Mouse (Mus musculus): ENCODE results near the gene Rrm1. TPM values are rescaled to one million over a fixed set of nuclear protein-coding genes. Genes with fewer than 3 reads are reported as not detected.
A peak's percentile ranks its signal among the peaks of the same experiment; 100 is the strongest.

The Rrm1 gene
- polyA plus RNA-seq, 1 experiment from 2014 or later: 20.7 TPM

- no peak for TF ChIP-seq CTCF (IDR thresholded peaks at IDR 0.05)
- no peak for TF ChIP-seq EP300 (IDR thresholded peaks at IDR 0.05)
- H3K9ac ChIP-seq (replicated peaks; ENCODE audit: low read depth): no peak overlapping the region
- H3K27ac ChIP-seq (ENCODE audit: low read length): no peak overlapping the region
- no peak for DNase-seq (ENCODE audit: low spot score)
- ATAC-seq: no peak
- 87% methylated on average over 8 of the region's 8 CpGs for WGBS
- no peaks in the 10 kb centered on the region for H3K4me1 ChIP-seq (ENCODE audit: insufficient read depth, low read depth, low read length)
- H3K27me3 ChIP-seq (replicated peaks; ENCODE audit: insufficient read depth, low read length): no peaks in the 10 kb centered on the region
- H3K4me3 ChIP-seq (ENCODE audit: low read depth, low read length): no peak overlapping the region
- no peaks in the 10 kb centered on the region for H3K9me3 ChIP-seq (ENCODE audit: low read length)
- no peak overlapping the region for H3K4me2 ChIP-seq (replicated peaks; ENCODE audit: low read depth, low read length)
- H3K36me3 ChIP-seq (ENCODE audit: insufficient read depth, low read length): peaks cover 21% of the 10 kb centered on the region; the same call in 1 of the 2 replicates
These were observed 26.1 kb downstream of the Rrm1 start for GRCm38 (mm10) chr7:102467566-102467965.

GRCm38 (mm10) chr7:102472675-102473074 lies 31.2 kb downstream of the Rrm1 start:
- no peaks in the 10 kb centered on the region for H3K4me1 ChIP-seq (ENCODE audit: insufficient read depth, low read depth, low read length)
- 64% methylated on average over 5 of the region's 5 CpGs for WGBS

DNA sequence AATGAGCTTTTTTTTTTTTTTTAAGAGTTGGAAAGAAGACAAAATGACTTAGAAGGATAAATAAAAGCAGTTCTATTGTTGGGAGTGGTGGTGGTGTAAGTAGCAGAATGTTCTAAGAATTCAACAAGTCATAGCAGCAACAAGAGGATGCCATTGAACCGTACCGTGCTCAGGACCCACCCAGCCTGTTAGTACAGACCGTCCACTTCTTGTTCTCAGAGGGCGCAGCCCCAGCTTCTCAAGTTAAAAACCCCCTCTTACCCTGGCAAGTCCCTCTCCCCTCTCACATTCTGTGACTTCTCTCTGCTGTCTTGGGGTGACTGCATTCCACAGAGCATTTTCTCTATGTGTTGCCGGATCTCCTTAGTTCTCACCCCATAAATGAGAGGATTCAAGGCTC lies 35.1 kb downstream of the Rrm1 start:
- Histone ChIP-seq H3K4me3 (ENCODE audit: low read depth, low read length) (no peak overlapping the region), H3K9ac (replicated peaks; ENCODE audit: low read depth) (no peak overlapping the region), H3K9me3 (ENCODE audit: low read length) (no peaks in the 10 kb centered on the region), H3K27me3 (replicated peaks; ENCODE audit: insufficient read depth, low read length) (no peaks in the 10 kb centered on the region), H3K4me1 (ENCODE audit: insufficient read depth, low read depth, low read length) (peaks cover 11% of the 10 kb centered on the region), H3K27ac (ENCODE audit: low read length) (no peak overlapping the region), H3K36me3 (ENCODE audit: insufficient read depth, low read length) (no peaks in the 10 kb centered on the region), H3K4me2 (replicated peaks; ENCODE audit: low read depth, low read length) (no peak overlapping the region)
- WGBS: 81% methylated on average over 5 of the region's 5 CpGs
- ATAC-seq (peak; percentile 53; the same call in 1 of the 2 replicates), DNase-seq (ENCODE audit: low spot score) (no peak)
- TF ChIP-seq CTCF (IDR thresholded peaks at IDR 0.05) (no peak), EP300 (IDR thresholded peaks at IDR 0.05) (peak; percentile 64)

More at GRCm38 (mm10) chr7:102472675-102473074, 31.2 kb downstream of the Rrm1 start:
- DNase-seq (ENCODE audit: low spot score) (no peak), ATAC-seq (no peak)
- TF ChIP-seq EP300 (IDR thresholded peaks at IDR 0.05) (no peak), CTCF (IDR thresholded peaks at IDR 0.05) (no peak)
- no peak overlapping the region for H3K27ac ChIP-seq (ENCODE audit: low read length)
- no peak overlapping the region for H3K9ac ChIP-seq (replicated peaks; ENCODE audit: low read depth)
- H3K4me3 ChIP-seq (ENCODE audit: low read depth, low read length): no peak overlapping the region
- H3K9me3 ChIP-seq (ENCODE audit: low read length): no peaks in the 10 kb centered on the region
- H3K36me3 ChIP-seq (ENCODE audit: insufficient read depth, low read length): no peaks in the 10 kb centered on the region
- no peaks in the 10 kb centered on the region for H3K27me3 ChIP-seq (replicated peaks; ENCODE audit: insufficient read depth, low read length)
- no peak overlapping the region for H3K4me2 ChIP-seq (replicated peaks; ENCODE audit: low read depth, low read length)

DNA sequence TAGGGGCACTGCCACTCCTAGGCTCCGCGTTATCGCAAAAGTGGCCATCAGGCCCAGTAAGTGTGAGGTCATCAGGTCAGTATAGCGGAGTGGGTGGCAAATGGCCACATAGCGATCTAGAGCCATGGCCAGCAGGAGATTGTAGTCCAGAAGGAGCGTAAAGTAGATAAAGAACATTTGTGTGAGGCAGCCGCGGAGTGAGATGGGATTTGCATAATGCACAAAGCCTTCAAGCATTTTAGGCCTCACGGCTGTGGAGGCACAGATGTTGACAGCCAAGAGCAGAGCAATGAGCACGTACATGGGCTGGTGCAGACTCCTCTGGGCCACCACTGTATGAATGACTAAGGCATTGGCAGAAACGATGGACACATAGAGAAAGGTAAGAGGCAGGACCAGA lies 35.9 kb downstream of the Rrm1 start:
- WGBS: 84% methylated on average over 11 of the region's 11 CpGs
- no peak overlapping the region for H3K4me2 ChIP-seq (replicated peaks; ENCODE audit: low read depth, low read length)
- peaks cover 11% of the 10 kb centered on the region for H3K4me1 ChIP-seq (ENCODE audit: insufficient read depth, low read depth, low read length)
- no peaks in the 10 kb centered on the region for H3K9me3 ChIP-seq (ENCODE audit: low read length)
- no peak for ATAC-seq
- H3K27ac ChIP-seq (ENCODE audit: low read length): no peak overlapping the region
- TF ChIP-seq EP300 (IDR thresholded peaks at IDR 0.05) (no peak), CTCF (IDR thresholded peaks at IDR 0.05) (no peak)
- no peak overlapping the region for H3K9ac ChIP-seq (replicated peaks; ENCODE audit: low read depth)
- no peak overlapping the region for H3K4me3 ChIP-seq (ENCODE audit: low read depth, low read length)
- no peak for DNase-seq (ENCODE audit: low spot score)
- H3K27me3 ChIP-seq (replicated peaks; ENCODE audit: insufficient read depth, low read length): no peaks in the 10 kb centered on the region
- H3K36me3 ChIP-seq (ENCODE audit: insufficient read depth, low read length): no peaks in the 10 kb centered on the region

DNA sequence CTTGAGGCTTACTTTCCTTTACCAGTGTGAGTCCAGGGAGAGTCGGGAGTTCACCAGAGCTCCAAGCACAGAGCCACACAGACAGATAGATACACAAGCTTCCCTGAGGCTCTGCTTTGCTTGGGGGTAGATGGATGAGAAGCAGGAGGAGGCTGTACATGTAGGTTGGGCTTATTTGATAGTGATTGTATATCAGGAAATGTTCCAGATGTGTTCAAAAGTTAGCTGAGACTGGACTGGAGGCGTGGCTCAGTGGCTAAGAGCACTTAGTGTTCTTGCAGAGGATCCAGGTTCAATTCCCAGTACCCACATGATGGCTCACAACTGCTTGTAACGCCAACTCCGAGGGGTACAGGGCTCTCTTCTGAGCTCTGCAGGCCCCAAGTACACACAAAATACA lies 36.9 kb downstream of the Rrm1 start:
- Histone ChIP-seq H3K27me3 (replicated peaks; ENCODE audit: insufficient read depth, low read length) (no peaks in the 10 kb centered on the region), H3K4me3 (ENCODE audit: low read depth, low read length) (no peak overlapping the region), H3K9me3 (ENCODE audit: low read length) (no peaks in the 10 kb centered on the region), H3K4me2 (replicated peaks; ENCODE audit: low read depth, low read length) (no peak overlapping the region), H3K36me3 (ENCODE audit: insufficient read depth, low read length) (no peaks in the 10 kb centered on the region), H3K4me1 (ENCODE audit: insufficient read depth, low read depth, low read length) (peaks cover 11% of the 10 kb centered on the region), H3K27ac (ENCODE audit: low read length) (no peak overlapping the region), H3K9ac (replicated peaks; ENCODE audit: low read depth) (no peak overlapping the region)
- no peak for TF ChIP-seq CTCF (IDR thresholded peaks at IDR 0.05)
- no peak for TF ChIP-seq EP300 (IDR thresholded peaks at IDR 0.05)
- ATAC-seq (no peak), DNase-seq (ENCODE audit: low spot score) (no peak)
- WGBS: 80% methylated on average over 4 of the region's 4 CpGs

GRCm38 (mm10) chr7:102478926-102479325 lies 37.4 kb downstream of the Rrm1 start:
- Histone ChIP-seq H3K36me3 (ENCODE audit: insufficient read depth, low read length) (no peaks in the 10 kb centered on the region), H3K27ac (ENCODE audit: low read length) (no peak overlapping the region), H3K9ac (replicated peaks; ENCODE audit: low read depth) (no peak overlapping the region), H3K4me3 (ENCODE audit: low read depth, low read length) (no peak overlapping the region), H3K9me3 (ENCODE audit: low read length) (no peaks in the 10 kb centered on the region), H3K27me3 (replicated peaks; ENCODE audit: insufficient read depth, low read length) (no peaks in the 10 kb centered on the region), H3K4me2 (replicated peaks; ENCODE audit: low read depth, low read length) (no peak overlapping the region), H3K4me1 (ENCODE audit: insufficient read depth, low read depth, low read length) (peaks cover 11% of the 10 kb centered on the region)
- ATAC-seq (no peak), DNase-seq (ENCODE audit: low spot score) (no peak)
- WGBS: 53% methylated on average over 3 of the region's 3 CpGs
- TF ChIP-seq CTCF (IDR thresholded peaks at IDR 0.05): no peak
- no peak for TF ChIP-seq EP300 (IDR thresholded peaks at IDR 0.05)

Measured in lung, postnatal 0 days (tissue).